8 mouse cellular contexts compared by ENCODE assay signal in genomic region chr5:107874561-107875260, GRCm38 (mm10). TPM values are rescaled to one million over a fixed set of nuclear protein-coding genes. Genes with fewer than 3 reads are reported as not detected.
DNase-seq lines count a peak whose midpoint lies in the region; ATAC-seq and TF ChIP-seq lines count a peak whose summit lies in the region.

Gene Evi5 (minus strand): TSS chr5:107875107.

- no peak for TF ChIP-seq CTCF in left cerebral cortex, adult 2 months (IDR thresholded peaks at IDR 0.05)
- TF ChIP-seq CTCF in bone marrow macrophage, adult 2 months (IDR thresholded peaks at IDR 0.05; ENCODE audit: low read depth, low read length), result no peak

- no peak within 1 kb of the TSS for H3K9ac ChIP-seq in intestine, embryonic 16.5 days (ENCODE audit: low read depth, low read length)

- no peak for DNase-seq in left cerebral cortex, adult 2 months (ENCODE audit: extremely low spot score in 1 of 2, low spot score in 2 of 2)
- no peak for DNase-seq in left cerebral cortex, adult 9 months (ENCODE audit: low spot score in 2 of 2)
- DNase-seq in gastrocnemius, postnatal 14 days, result no peak
- DNase-seq in ovary, adult 18-20 months (ENCODE audit: low spot score), result no peak
- DNase-seq in right cerebral cortex, postnatal 10 days (ENCODE audit: low spot score in 2 of 2), result no peak

- TF ChIP-seq POLR2A in bone marrow macrophage, adult 2 months (IDR thresholded peaks at IDR 0.05; ENCODE audit: borderline replicate concordance, low read depth, low read length), result no peak

- H3K4me2 ChIP-seq in intestine, embryonic 16.5 days (ENCODE audit: low read depth, low read length), result 0 out of 2 replicates have a peak within 1 kb of the TSS, but pooled peaks have one; percentile 0

- H3K27me3 ChIP-seq in intestine, embryonic 16.5 days (replicated peaks; ENCODE audit: control insufficient read depth, insufficient read depth, low read length), result no peaks in the 10 kb centered on the region

- ATAC-seq in intestine, embryonic 16.5 days, result peak; percentile 68

- peak within 1 kb of the TSS; percentile 69 for H3K27ac ChIP-seq in left cerebral cortex, adult 2 months
- H3K27ac ChIP-seq in bone marrow macrophage, adult 2 months (ENCODE audit: insufficient read depth, low read depth, low read length), result 0 out of 2 replicates have a peak within 1 kb of the TSS, but pooled peaks have one; percentile 45
- peak within 1 kb of the TSS; percentile 46 for H3K27ac ChIP-seq in intestine, embryonic 16.5 days (ENCODE audit: low read length)
- no peak within 1 kb of the TSS for H3K27ac ChIP-seq in macrophage

- H3K4me1 ChIP-seq in bone marrow macrophage, adult 2 months (ENCODE audit: control insufficient read depth, insufficient read depth, low read length), result peaks cover 28% of the 10 kb centered on the region
- peaks cover 14% of the 10 kb centered on the region for H3K4me1 ChIP-seq in intestine, embryonic 16.5 days (ENCODE audit: control insufficient read depth, insufficient read depth, low read length)

- no peaks in the 10 kb centered on the region for H3K36me3 ChIP-seq in intestine, embryonic 16.5 days (ENCODE audit: control insufficient read depth, insufficient read depth, low read length)
- no peaks in the 10 kb centered on the region for H3K36me3 ChIP-seq in macrophage (ENCODE audit: inconsistent target)

- H3K79me2 ChIP-seq in macrophage (ENCODE audit: inconsistent target), result no peaks in the 10 kb centered on the region

- WGBS in intestine, embryonic 16.5 days, result 25% methylated on average over 4 of the region's 4 CpGs
- WGBS in macrophage (ENCODE audit: missing documents), result 44% methylated on average over 4 of the region's 4 CpGs

- peak within 1 kb of the TSS; percentile 43 for H3K4me3 ChIP-seq in left cerebral cortex, adult 2 months
- H3K4me3 ChIP-seq in bone marrow macrophage, adult 2 months (ENCODE audit: insufficient read depth, low read length), result no peak within 1 kb of the TSS
- no peak within 1 kb of the TSS for H3K4me3 ChIP-seq in intestine, embryonic 16.5 days (ENCODE audit: low read length)
- H3K4me3 ChIP-seq in macrophage (ENCODE audit: inconsistent target), result no peak within 1 kb of the TSS

- intact Hi-C loops in left cerebral cortex, adult 2 months (cut with DNase I), result loop anchor here (2.0 kb wide), 1 partner anchor 20 kb away; no protein-coding TSS in a partner anchor
- intact Hi-C loops in gastrocnemius, postnatal 14 days (cut with DNase I; ENCODE audit: low total_unique reads), result no loop called here

- no peaks in the 10 kb centered on the region for H3K9me3 ChIP-seq in intestine, embryonic 16.5 days (ENCODE audit: control insufficient read depth, low read length)

RNA-seq across cellular contexts. Expression of gene Evi5, which starts in this region (rescaled TPM):
- 10 to 100 TPM; 85.7 to 88.7 TPM for total RNA-seq in left cerebral cortex, adult 2 months (2021)
- 30.7 and 34.6 TPM in 2 replicates for polyA plus RNA-seq in bone marrow macrophage, adult 2 months (2012; ENCODE audit: insufficient read depth, insufficient read length, missing spikeins)
- 10 to 100 TPM; 16.6 to 17.4 TPM for total RNA-seq in gastrocnemius, postnatal 14 days (2021)
- 49.1 and 53.4 TPM in 2 replicates for polyA plus RNA-seq in intestine, embryonic 16.5 days (2015; fragmentation: Nextera tagmentation; extraction: Ambion mirVana)
- total RNA-seq in macrophage (2018; cell fraction: chromatin; rRNA removed), result 100 to 1,000 TPM in 16 of 26 experiments, 10 to 100 TPM in 10; 47.5 to 159 (median 113) TPM
- 10 to 100 TPM; 20.1 to 37.4 (median 29.4) TPM for total RNA-seq in macrophage (2018; cell fraction: cytosol; rRNA removed)
- 100 to 1,000 TPM in 1 of 26 experiments, 10 to 100 TPM in 25; 29.2 to 107 (median 51.8) TPM for total RNA-seq in macrophage (2018; cell fraction: nucleus; rRNA removed)
- polyA plus RNA-seq in macrophage (2018), result 16.3 to 20.2 TPM (median 19.8 TPM) in 3 replicates

Comparison
In these comparisons a context has a peak if more than half of its experiments do, and no peak if none do; other contexts are left out.
1. RNA of gene Evi5 (total RNA-seq): 85.7 to 88.7 TPM in left cerebral cortex, adult 2 months; 16.6 to 17.4 TPM in gastrocnemius, postnatal 14 days; every median in the first group is over 4 times any median in the second.